Mouse (Mus musculus) heart, postnatal 0 days (tissue): Measurements from ENCODE around the gene Olfr1377.
"Not testable (repeated sequence)": the region's sequence is repeated elsewhere in the genome, so short reads cannot be mapped to it uniquely, and the experiment has no call there.

Source experiments
- CTCF ChIP-seq: IDR thresholded peaks from 2 replicates; pipeline ENCODE4 v1.5.1; 2016; ENCODE audit warnings: antibody characterized with exemption, control low read depth, low read depth
- EP300 ChIP-seq: IDR thresholded peaks from 2 replicates; pipeline ENCODE4 v1.6.1; 2016; ENCODE audit warnings: antibody characterized with exemption, low read depth

GRCm38 (mm10) chr11:51026811-51027210 lies 45.0 kb downstream of the Olfr1377 start:
- TF ChIP-seq CTCF, EP300: not testable (repeated sequence)
